Mouse (Mus musculus): ENCODE measurements around the gene Hnrnpab.

- TF ChIP-seq CTCF (IDR thresholded peaks at IDR 0.05; ENCODE audit: low read depth, low read length) (no peak; the same call in 1 of the 2 replicates), POLR2A (IDR thresholded peaks at IDR 0.05; ENCODE audit: extremely low read depth, insufficient read depth, low read length) (no peak)
These were observed 41.6 kb downstream of the Hnrnpab start for GRCm38 (mm10) chr11:51565062-51565461.
